Mouse (Mus musculus): ENCODE data around the gene Cdc42bpg. TPM values are rescaled to one million over a fixed set of nuclear protein-coding genes. Genes with fewer than 3 reads are reported as not detected.

The Cdc42bpg gene
- polyA plus RNA-seq, 2 experiments, result 2.0 to 15.2 TPM

GRCm38 (mm10) chr19:6321358-6321757, 15.1 kb downstream of the Cdc42bpg start:
- H3K4me3 ChIP-seq (replicated peaks; ENCODE audit: low read length), result no peak overlapping the region
- DNase-seq (ENCODE audit: low spot score) (no peak), ATAC-seq (ENCODE audit: low FRiP score, low read depth) (no peak)
- H3K4me2 ChIP-seq (replicated peaks; ENCODE audit: low read depth, low read length, severe bottlenecking), result no peak overlapping the region
- TF ChIP-seq POLR2A (IDR thresholded peaks at IDR 0.05; ENCODE audit: borderline replicate concordance, extremely low read depth, insufficient read depth, insufficient read length), result no peak
- no peaks in the 10 kb centered on the region for H3K9me3 ChIP-seq (ENCODE audit: control insufficient read depth, low read length)
- H3K36me3 ChIP-seq (ENCODE audit: control insufficient read depth, insufficient read depth, low read length), result peaks cover 64% of the 10 kb centered on the region
- no peaks in the 10 kb centered on the region for H3K27me3 ChIP-seq (ENCODE audit: control insufficient read depth, insufficient read depth, low read length)
- H3K4me1 ChIP-seq (ENCODE audit: control insufficient read depth, insufficient read depth, low read length), result no peaks in the 10 kb centered on the region
- WGBS, result 70% methylated on average over 8 of the region's 8 CpGs
- H3K27ac ChIP-seq (replicated peaks; ENCODE audit: low read depth, low read length), result no peak overlapping the region
- H3K9ac ChIP-seq (ENCODE audit: low read depth, low read length, severe bottlenecking), result no peak overlapping the region

- Histone ChIP-seq H3K4me2 (replicated peaks; ENCODE audit: low read depth, low read length, severe bottlenecking) (no peak overlapping the region), H3K36me3 (ENCODE audit: control insufficient read depth, insufficient read depth, low read length) (peaks cover 60% of the 10 kb centered on the region)
- 79% methylated on average over 33 of the region's 33 CpGs for WGBS
Measured at GRCm38 (mm10) chr19:6321786-6322621, 15.7 kb downstream of the Cdc42bpg start.

GRCm38 (mm10) chr19:6324751-6325150, 18.5 kb downstream of the Cdc42bpg start:
- 86% methylated on average over 9 of the region's 9 CpGs for WGBS
- no peaks in the 10 kb centered on the region for H3K27me3 ChIP-seq (ENCODE audit: control insufficient read depth, insufficient read depth, low read length)

More at GRCm38 (mm10) chr19:6321786-6322621, 15.7 kb downstream of the Cdc42bpg start:
- H3K27me3 ChIP-seq (ENCODE audit: control insufficient read depth, insufficient read depth, low read length), result no peaks in the 10 kb centered on the region
- H3K9ac ChIP-seq (ENCODE audit: low read depth, low read length, severe bottlenecking), result no peak overlapping the region
- ATAC-seq (ENCODE audit: low FRiP score, low read depth) (0 out of 2 replicates have a peak, but pooled peaks have one; percentile 21), DNase-seq (ENCODE audit: low spot score) (no peak)
- no peaks in the 10 kb centered on the region for H3K9me3 ChIP-seq (ENCODE audit: control insufficient read depth, low read length)
- H3K4me3 ChIP-seq (replicated peaks; ENCODE audit: low read length), result no peak overlapping the region
- TF ChIP-seq POLR2A (IDR thresholded peaks at IDR 0.05; ENCODE audit: borderline replicate concordance, extremely low read depth, insufficient read depth, insufficient read length), result no peak
- H3K4me1 ChIP-seq (ENCODE audit: control insufficient read depth, insufficient read depth, low read length), result no peaks in the 10 kb centered on the region
- no peak overlapping the region for H3K27ac ChIP-seq (replicated peaks; ENCODE audit: low read depth, low read length)

GRCm38 (mm10) chr19:6331178-6331577, 24.9 kb downstream of the Cdc42bpg start:
- ATAC-seq (ENCODE audit: low FRiP score, low read depth) (no peak), DNase-seq (ENCODE audit: low spot score) (no peak)
- Histone ChIP-seq H3K4me1 (ENCODE audit: control insufficient read depth, insufficient read depth, low read length) (peaks cover 8% of the 10 kb centered on the region), H3K4me3 (replicated peaks; ENCODE audit: low read length) (no peak overlapping the region), H3K4me2 (replicated peaks; ENCODE audit: low read depth, low read length, severe bottlenecking) (0 out of 2 replicates have a peak overlapping the region, but pooled peaks have one; percentile 23), H3K36me3 (ENCODE audit: control insufficient read depth, insufficient read depth, low read length) (no peaks in the 10 kb centered on the region), H3K27ac (replicated peaks; ENCODE audit: low read depth, low read length) (no peak overlapping the region), H3K27me3 (ENCODE audit: control insufficient read depth, insufficient read depth, low read length) (no peaks in the 10 kb centered on the region), H3K9ac (ENCODE audit: low read depth, low read length, severe bottlenecking) (peak overlapping the region; percentile 21; the same call in 1 of the 2 replicates), H3K9me3 (ENCODE audit: control insufficient read depth, low read length) (no peaks in the 10 kb centered on the region)
- TF ChIP-seq POLR2A (IDR thresholded peaks at IDR 0.05; ENCODE audit: borderline replicate concordance, extremely low read depth, insufficient read depth, insufficient read length), result no peak
- WGBS, result 54% methylated on average over 5 of the region's 5 CpGs

More at GRCm38 (mm10) chr19:6324751-6325150, 18.5 kb downstream of the Cdc42bpg start:
- TF ChIP-seq POLR2A (IDR thresholded peaks at IDR 0.05; ENCODE audit: borderline replicate concordance, extremely low read depth, insufficient read depth, insufficient read length), result no peak
- H3K36me3 ChIP-seq (ENCODE audit: control insufficient read depth, insufficient read depth, low read length), result peaks cover 40% of the 10 kb centered on the region
- no peak overlapping the region for H3K27ac ChIP-seq (replicated peaks; ENCODE audit: low read depth, low read length)
- H3K9me3 ChIP-seq (ENCODE audit: control insufficient read depth, low read length), result no peaks in the 10 kb centered on the region
- DNase-seq (ENCODE audit: low spot score) (no peak), ATAC-seq (ENCODE audit: low FRiP score, low read depth) (no peak)
- no peak overlapping the region for H3K9ac ChIP-seq (ENCODE audit: low read depth, low read length, severe bottlenecking)
- no peaks in the 10 kb centered on the region for H3K4me1 ChIP-seq (ENCODE audit: control insufficient read depth, insufficient read depth, low read length)
- H3K4me2 ChIP-seq (replicated peaks; ENCODE audit: low read depth, low read length, severe bottlenecking), result no peak overlapping the region
- no peak overlapping the region for H3K4me3 ChIP-seq (replicated peaks; ENCODE audit: low read length)

GRCm38 (mm10) chr19:6331719-6332516, 25.7 kb downstream of the Cdc42bpg start:
- WGBS, result 28% methylated on average over 13 of the region's 13 CpGs
- peaks cover 4% of the 10 kb centered on the region for H3K36me3 ChIP-seq (ENCODE audit: control insufficient read depth, insufficient read depth, low read length)
- TF ChIP-seq POLR2A (IDR thresholded peaks at IDR 0.05; ENCODE audit: borderline replicate concordance, extremely low read depth, insufficient read depth, insufficient read length), result no peak
- no peak overlapping the region for H3K27ac ChIP-seq (replicated peaks; ENCODE audit: low read depth, low read length)
- H3K4me1 ChIP-seq (ENCODE audit: control insufficient read depth, insufficient read depth, low read length), result peaks cover 14% of the 10 kb centered on the region
- peak overlapping the region; percentile 23; the same call in 1 of the 2 replicates for H3K4me2 ChIP-seq (replicated peaks; ENCODE audit: low read depth, low read length, severe bottlenecking)
- H3K4me3 ChIP-seq (replicated peaks; ENCODE audit: low read length), result no peak overlapping the region
- no peaks in the 10 kb centered on the region for H3K27me3 ChIP-seq (ENCODE audit: control insufficient read depth, insufficient read depth, low read length)
- H3K9me3 ChIP-seq (ENCODE audit: control insufficient read depth, low read length), result no peaks in the 10 kb centered on the region
- peak overlapping the region; percentile 21; the same call in 1 of the 2 replicates for H3K9ac ChIP-seq (ENCODE audit: low read depth, low read length, severe bottlenecking)
- DNase-seq (ENCODE audit: low spot score), result peak; percentile 87
- ATAC-seq (ENCODE audit: low FRiP score, low read depth), result no peak
